Mouse (Mus musculus) cerebellum, adult 2 months (tissue): Measurements from ENCODE around the gene Adamtsl4.

Experiments used
- CTCF ChIP-seq: fragments of 200-500 bp; IDR thresholded peaks from 2 replicates; pipeline ENCODE4 v1.5.1; 2011; ENCODE audit warnings: low read depth, mild to moderate bottlenecking, control low read depth, low read length, moderate library complexity, borderline replicate concordance; ENCODE audit not compliant: insufficient read depth
- POLR2A ChIP-seq: fragments of 200-500 bp; IDR thresholded peaks from 2 replicates; pipeline ENCODE4 v1.6.1; 2011; ENCODE audit warnings: low read length, control low read depth, borderline replicate concordance; ENCODE audit not compliant: insufficient read depth

DNA sequence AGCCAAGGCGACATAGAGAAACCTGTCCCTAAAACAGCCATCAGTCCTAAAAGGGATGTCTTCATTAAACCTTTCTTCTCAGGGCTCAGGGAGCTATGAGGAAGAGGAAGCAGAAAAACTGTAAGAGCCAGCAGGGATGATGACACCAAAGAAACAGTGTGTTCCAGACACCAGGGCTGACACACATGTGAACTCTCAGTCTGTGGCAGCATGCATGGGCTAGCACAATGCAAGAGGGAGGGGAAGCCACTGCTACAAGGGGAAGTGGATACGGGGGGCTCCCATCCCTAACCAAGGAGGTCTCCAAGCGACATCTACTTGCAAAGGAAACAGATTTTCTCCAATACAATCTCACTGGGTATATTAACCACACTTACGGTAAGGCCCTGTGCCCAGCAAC, 18.6 kb upstream of the Adamtsl4 start:
- TF ChIP-seq CTCF: no peak
- TF ChIP-seq POLR2A: no peak
